Mouse (Mus musculus) small intestine, adult 2 months (tissue): ENCODE results near the gene Itga2b. TPM values are rescaled to one million over a fixed set of nuclear protein-coding genes. Genes with fewer than 3 reads are reported as not detected.

ENCODE experiments used
- H3K27ac ChIP-seq: fragments of 200-500 bp; 2 replicates; pipeline ENCODE4 v1.5.1; 2012; ENCODE audit warnings: low read depth, low read length, control low read depth, inconsistent platforms; ENCODE audit not compliant: insufficient read depth
- H3K27me3 ChIP-seq: fragments of 200-500 bp; 2 replicates; pipeline ENCODE4 v1.6.1; 2012; ENCODE audit warnings: mild to moderate bottlenecking, moderate library complexity, low read length, inconsistent platforms; ENCODE audit not compliant: control insufficient read depth, insufficient read depth
- H3K36me3 ChIP-seq: fragments of 200-500 bp; 2 replicates; pipeline ENCODE4 v1.6.1; 2012; ENCODE audit warnings: mild to moderate bottlenecking, low read length, control low read depth, inconsistent platforms; ENCODE audit not compliant: control insufficient read depth, insufficient read depth
- H3K4me1 ChIP-seq: fragments of 200-500 bp; 2 replicates; pipeline ENCODE4 v1.6.1; 2012; ENCODE audit warnings: low read length, inconsistent platforms, mixed read lengths; ENCODE audit not compliant: control insufficient read depth, insufficient read depth, insufficient read length
- H3K4me3 ChIP-seq: fragments of 200-500 bp; 2 replicates; pipeline ENCODE4 v1.5.1; 2012; ENCODE audit warnings: low read depth, mild to moderate bottlenecking, control low read depth, inconsistent platforms, low read length, moderate library complexity
- CTCF ChIP-seq: fragments of 200-500 bp; IDR thresholded peaks from 2 replicates; pipeline ENCODE4 v1.5.1; 2012; ENCODE audit warnings: low read depth, mild to moderate bottlenecking, control low read depth, inconsistent platforms, low read length, moderate library complexity, mixed read lengths; ENCODE audit not compliant: insufficient replicate concordance, insufficient read length; ENCODE audit errors: extremely low read depth
- POLR2A ChIP-seq: fragments of 200-500 bp; IDR thresholded peaks from 2 replicates; pipeline ENCODE4 v1.6.1; 2012; ENCODE audit warnings: low read depth, mild to moderate bottlenecking, control low read depth, inconsistent platforms, low read length, moderate library complexity
- WGBS: fragments of 180-500 bp; shearing (Covaris S2); methylation state at CpG from one replicate; pipeline ENCODE4 v1.1.7; 2018; 5-methylcytosine and 5-hydroxymethylcytosine counted together
- polyA plus RNA-seq: library from polyadenylated mRNA; depleted of rRNA; stranded (reverse); fragments of >200 nt; gene quantifications from 2 replicates; pipeline ENCODE4 v1.2.3, GENCODE M21; 2012

The Itga2b gene
- polyA plus RNA-seq, 1 experiment, result 3.9 TPM

- H3K27me3 ChIP-seq, result no peaks in the 10 kb centered on the region
- no peaks in the 10 kb centered on the region for H3K4me1 ChIP-seq
- 95% methylated on average over 23 of the region's 23 CpGs for WGBS
- H3K4me3 ChIP-seq, result no peak overlapping the region
- peaks cover 60% of the 10 kb centered on the region for H3K36me3 ChIP-seq
- TF ChIP-seq POLR2A (no peak), CTCF (no peak)
- no peak overlapping the region for H3K27ac ChIP-seq
Observed at GRCm38 (mm10) chr11:102479581-102479980, 9.7 kb upstream of the Itga2b start.

DNA sequence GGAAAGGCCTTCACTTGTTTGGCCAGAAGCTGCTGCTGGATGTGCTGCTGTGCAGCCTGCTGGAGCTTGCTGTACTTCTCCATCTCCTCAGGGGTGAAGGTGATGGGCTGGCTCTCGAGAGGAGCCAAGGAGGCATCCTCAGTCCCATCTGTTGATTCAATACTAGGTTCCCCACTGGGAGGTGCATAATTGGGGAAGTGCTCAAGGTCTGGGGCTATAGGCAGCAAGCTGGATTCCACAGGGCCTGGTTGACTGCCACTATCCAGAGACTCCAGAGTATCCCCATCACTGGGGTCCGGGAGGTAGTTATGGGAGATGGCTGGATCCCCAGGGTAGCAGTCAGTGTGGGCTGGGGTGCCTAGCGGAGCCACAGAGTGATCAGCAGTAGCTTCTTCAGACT, 8.7 kb upstream of the Itga2b start:
- WGBS, result 91% methylated on average over 3 of the region's 3 CpGs
- Histone ChIP-seq H3K27ac (no peak overlapping the region), H3K4me1 (no peaks in the 10 kb centered on the region), H3K36me3 (peaks cover 58% of the 10 kb centered on the region), H3K4me3 (no peak overlapping the region), H3K27me3 (no peaks in the 10 kb centered on the region)
- TF ChIP-seq POLR2A (no peak), CTCF (no peak)

GRCm38 (mm10) chr11:102475027-102475426, 5.1 kb upstream of the Itga2b start:
- WGBS, result 94% methylated on average over 3 of the region's 3 CpGs
- Histone ChIP-seq H3K27me3 (no peaks in the 10 kb centered on the region), H3K36me3 (peaks cover 31% of the 10 kb centered on the region), H3K27ac (no peak overlapping the region), H3K4me3 (no peak overlapping the region), H3K4me1 (no peaks in the 10 kb centered on the region)
- TF ChIP-seq CTCF, result no peak
- TF ChIP-seq POLR2A, result no peak

DNA sequence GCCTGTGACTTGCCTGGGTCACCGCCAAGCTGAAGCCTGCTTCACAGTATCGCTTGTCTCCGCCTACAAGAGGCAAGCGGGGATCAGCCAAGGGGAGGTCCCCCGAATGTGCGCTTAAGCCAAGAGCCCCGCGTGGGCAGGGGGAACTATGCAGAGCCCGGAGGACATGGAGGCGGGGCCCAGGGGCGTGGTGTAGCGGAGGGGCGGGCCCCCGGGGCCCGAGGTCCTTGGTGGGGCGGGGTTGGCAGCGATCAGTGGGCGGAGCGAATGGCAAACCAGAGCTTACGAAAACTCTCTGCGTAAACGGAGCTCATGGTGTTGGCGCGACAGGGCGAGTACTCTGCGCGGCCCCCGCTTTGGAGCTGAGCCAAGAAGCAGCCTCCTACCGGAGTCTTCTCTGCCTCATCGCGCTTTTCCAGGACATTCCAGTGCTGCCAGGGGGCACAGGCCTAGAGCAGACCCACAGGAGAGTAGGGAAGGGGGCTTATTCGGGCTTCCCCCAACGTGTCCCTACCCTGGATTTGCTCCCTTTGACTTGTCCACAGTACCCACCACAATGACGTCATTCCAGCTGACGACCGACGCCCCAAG, 2.8 kb downstream of the Itga2b start:
- 1% methylated on average over 37 of the region's 37 CpGs for WGBS
- Histone ChIP-seq H3K27ac (0 out of 2 replicates have a peak overlapping the region, but pooled peaks have one; percentile 9), H3K4me1 (peaks cover 13% of the 10 kb centered on the region), H3K36me3 (no peaks in the 10 kb centered on the region), H3K27me3 (no peaks in the 10 kb centered on the region), H3K4me3 (peak overlapping the region; percentile 44)
- TF ChIP-seq POLR2A (no peak), CTCF (no peak)

DNA sequence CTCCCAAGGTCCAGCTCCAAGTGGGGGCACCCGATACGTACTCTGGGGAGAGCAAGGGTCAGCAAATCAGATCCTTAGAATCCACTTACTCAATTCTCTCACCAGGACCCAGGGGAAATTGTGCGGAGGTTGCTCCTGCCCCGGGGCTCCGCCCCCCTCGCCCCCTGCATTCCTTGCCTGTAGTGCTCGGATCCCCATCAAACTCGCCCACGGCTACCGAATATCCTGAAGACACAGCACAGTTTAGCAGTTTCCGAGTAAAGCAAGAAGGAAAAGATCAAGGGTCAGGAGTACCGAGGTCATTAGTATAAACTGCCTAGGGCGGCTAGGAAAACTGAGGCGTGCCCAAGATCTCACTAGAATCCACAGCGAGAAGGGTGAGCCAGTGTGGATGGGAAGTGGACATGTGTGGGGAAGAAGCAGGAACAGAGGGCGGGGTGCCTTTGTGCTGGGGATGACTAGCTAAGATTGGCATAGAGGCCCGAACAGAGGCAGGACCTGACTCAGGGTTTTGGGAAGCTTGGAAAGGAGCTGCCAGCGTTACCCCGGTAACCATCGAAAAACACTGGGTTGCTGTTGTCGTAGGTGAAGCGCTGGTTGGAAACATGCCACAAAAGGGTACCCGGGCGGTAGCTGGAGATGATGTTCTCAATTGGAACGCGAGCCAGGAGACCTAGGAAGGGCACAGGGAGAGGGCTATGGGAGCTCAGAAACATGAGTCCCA, 4.0 kb downstream of the Itga2b start:
- Histone ChIP-seq H3K4me3 (no peak overlapping the region), H3K4me1 (peaks cover 13% of the 10 kb centered on the region), H3K27ac (peak overlapping the region; percentile 0; the same call in 1 of the 2 replicates), H3K27me3 (no peaks in the 10 kb centered on the region), H3K36me3 (no peaks in the 10 kb centered on the region)
- TF ChIP-seq CTCF (no peak), POLR2A (no peak)
- WGBS, result 21% methylated on average over 26 of the region's 26 CpGs

GRCm38 (mm10) chr11:102464901-102465300, 5.0 kb downstream of the Itga2b start:
- Histone ChIP-seq H3K27me3 (no peaks in the 10 kb centered on the region), H3K36me3 (no peaks in the 10 kb centered on the region), H3K27ac (no peak overlapping the region), H3K4me1 (peaks cover 13% of the 10 kb centered on the region), H3K4me3 (no peak overlapping the region)
- TF ChIP-seq POLR2A, result no peak
- TF ChIP-seq CTCF, result no peak
- WGBS, result 96% methylated on average over 6 of the region's 6 CpGs

GRCm38 (mm10) chr11:102461764-102462163, 8.2 kb downstream of the Itga2b start:
- TF ChIP-seq POLR2A (no peak), CTCF (no peak)
- H3K27me3 ChIP-seq, result peaks cover 2% of the 10 kb centered on the region; the same call in 1 of the 2 replicates
- H3K27ac ChIP-seq, result no peak overlapping the region
- no peak overlapping the region for H3K4me3 ChIP-seq
- peaks cover 6% of the 10 kb centered on the region for H3K4me1 ChIP-seq
- no peaks in the 10 kb centered on the region for H3K36me3 ChIP-seq
- WGBS, result 47% methylated on average over 3 of the region's 3 CpGs

GRCm38 (mm10) chr11:102460541-102460940, 9.4 kb downstream of the Itga2b start:
- Histone ChIP-seq H3K36me3 (no peaks in the 10 kb centered on the region), H3K27me3 (peaks cover 2% of the 10 kb centered on the region; the same call in 1 of the 2 replicates), H3K4me1 (peaks cover 6% of the 10 kb centered on the region), H3K27ac (no peak overlapping the region), H3K4me3 (no peak overlapping the region)
- TF ChIP-seq POLR2A (no peak), CTCF (no peak)
- 60% methylated on average over 16 of the region's 16 CpGs for WGBS
